In genomic region chr8:123333864-123334263, GRCm38 (mm10) we compare ENCODE assay signal across 8 mouse cellular contexts. TPM values are rescaled to one million over a fixed set of nuclear protein-coding genes. Genes with fewer than 3 reads are reported as not detected.
DNase-seq lines count a peak whose midpoint lies in the region; ATAC-seq and TF ChIP-seq lines count a peak whose summit lies in the region.

No protein-coding gene starts in this region.

- TF ChIP-seq CTCF in ES-Bruce4 (IDR thresholded peaks at IDR 0.05; ENCODE audit: low read depth, low read length) = no peak

- peaks cover 35% of the 10 kb centered on the region for H3K4me1 ChIP-seq in heart, embryonic 10.5 days
- peaks cover 6% of the 10 kb centered on the region for H3K4me1 ChIP-seq in ES-Bruce4 (ENCODE audit: control insufficient read depth, insufficient read depth, low read length)
- H3K4me1 ChIP-seq in forebrain, embryonic 16.5 days (replicated peaks; ENCODE audit: control insufficient read depth, insufficient read depth, low read length) = peaks cover 12% of the 10 kb centered on the region
- H3K4me1 ChIP-seq in midbrain, embryonic 13.5 days (replicated peaks) = peaks cover 35% of the 10 kb centered on the region

- DNase-seq in heart, embryonic 10.5 days (ENCODE audit: low spot score) = no peak
- DNase-seq in heart, postnatal 14 days = no peak
- no peak for DNase-seq in thymus, postnatal 10 days (ENCODE audit: low spot score in 2 of 2)
- DNase-seq in adrenal gland, adult 2 months = no peak
- DNase-seq in embryo, embryonic 10.5 days (ENCODE audit: low spot score) = no peak

- no peak for TF ChIP-seq POLR2A in ES-Bruce4 (IDR thresholded peaks at IDR 0.05; ENCODE audit: insufficient read depth, low read length)

- ATAC-seq in forebrain, embryonic 16.5 days = no peak
- no peak for ATAC-seq in midbrain, embryonic 13.5 days

- no peaks in the 10 kb centered on the region for H3K36me3 ChIP-seq in heart, embryonic 10.5 days
- no peaks in the 10 kb centered on the region for H3K36me3 ChIP-seq in ES-Bruce4 (ENCODE audit: control insufficient read depth, insufficient read depth, low read length, poor library complexity, severe bottlenecking)
- H3K36me3 ChIP-seq in forebrain, embryonic 16.5 days (ENCODE audit: control insufficient read depth, insufficient read depth) = no peaks in the 10 kb centered on the region
- no peaks in the 10 kb centered on the region; the same call in 1 of the 2 replicates for H3K36me3 ChIP-seq in midbrain, embryonic 13.5 days

- no peaks in the 10 kb centered on the region for H3K9me3 ChIP-seq in heart, embryonic 10.5 days
- no peaks in the 10 kb centered on the region for H3K9me3 ChIP-seq in ES-Bruce4 (replicated peaks; ENCODE audit: control insufficient read depth, insufficient read depth, low read length, poor library complexity, severe bottlenecking)
- H3K9me3 ChIP-seq in forebrain, embryonic 16.5 days (ENCODE audit: control insufficient read depth, low read length) = no peaks in the 10 kb centered on the region
- H3K9me3 ChIP-seq in midbrain, embryonic 13.5 days = no peaks in the 10 kb centered on the region

- peak overlapping the region; percentile 79 for H3K4me2 ChIP-seq in forebrain, embryonic 16.5 days (ENCODE audit: low read length)
- peak overlapping the region; percentile 84 for H3K4me2 ChIP-seq in midbrain, embryonic 13.5 days (replicated peaks)

- H3K9ac ChIP-seq in ES-Bruce4 (ENCODE audit: low read depth, poor library complexity, severe bottlenecking) = peak overlapping the region; percentile 73; the same call in 1 of the 2 replicates
- peak overlapping the region; percentile 5 for H3K9ac ChIP-seq in forebrain, embryonic 16.5 days (replicated peaks; ENCODE audit: low read depth, low read length)
- peak overlapping the region; percentile 95 for H3K9ac ChIP-seq in midbrain, embryonic 13.5 days (replicated peaks)

- TF ChIP-seq EP300 in ES-Bruce4 (IDR thresholded peaks at IDR 0.05; ENCODE audit: insufficient read depth, low read depth, low read length) = no peak

- H3K4me3 ChIP-seq in heart, embryonic 10.5 days = peak overlapping the region; percentile 72; the same call in 1 of the 2 replicates
- 0 out of 2 replicates have a peak overlapping the region, but pooled peaks have one; percentile 2 for H3K4me3 ChIP-seq in ES-Bruce4 (ENCODE audit: low read depth, low read length)
- peak overlapping the region; percentile 73 for H3K4me3 ChIP-seq in forebrain, embryonic 16.5 days (replicated peaks; ENCODE audit: low read length)
- H3K4me3 ChIP-seq in midbrain, embryonic 13.5 days (replicated peaks) = peak overlapping the region; percentile 88

- 7% methylated on average over 7 of the region's 7 CpGs for WGBS in heart, embryonic 10.5 days
- 2% methylated on average over 7 of the region's 7 CpGs for WGBS in forebrain, embryonic 16.5 days
- 4% methylated on average over 7 of the region's 7 CpGs for WGBS in midbrain, embryonic 13.5 days

- peak overlapping the region; percentile 67 for H3K27ac ChIP-seq in heart, embryonic 10.5 days
- H3K27ac ChIP-seq in ES-Bruce4 (ENCODE audit: insufficient read depth, low read length) = peak overlapping the region; percentile 71
- H3K27ac ChIP-seq in forebrain, embryonic 16.5 days (ENCODE audit: low read length) = no peak overlapping the region
- peak overlapping the region; percentile 95 for H3K27ac ChIP-seq in midbrain, embryonic 13.5 days

- intact Hi-C loops in heart, postnatal 14 days (cut with DNase I) = no loop called here

- H3K27me3 ChIP-seq in heart, embryonic 10.5 days (ENCODE audit: insufficient read depth, poor library complexity, severe bottlenecking) = peaks cover 25% of the 10 kb centered on the region
- no peaks in the 10 kb centered on the region for H3K27me3 ChIP-seq in ES-Bruce4 (ENCODE audit: control insufficient read depth, insufficient read depth, low read length, poor library complexity, severe bottlenecking)
- no peaks in the 10 kb centered on the region for H3K27me3 ChIP-seq in forebrain, embryonic 16.5 days (replicated peaks; ENCODE audit: control insufficient read depth, insufficient read depth, low read length)
- H3K27me3 ChIP-seq in midbrain, embryonic 13.5 days = no peaks in the 10 kb centered on the region

RNA-seq across cellular contexts. Expression of gene Spire2, which starts 1.4 kb away (rescaled TPM):
- 4.4 TPM in 2 replicates for polyA plus RNA-seq in heart, embryonic 10.5 days (2016; fragmentation: Nextera tagmentation; extraction: Ambion mirVana)
- under 1 TPM; 0.24 to 0.32 TPM for total RNA-seq in heart, postnatal 14 days (2021)
- polyA plus RNA-seq in ES-Bruce4 (2011; ENCODE audit: insufficient read depth, insufficient read length, low read depth, missing spikeins) = 4.2 and 5.0 TPM in 2 replicates
- polyA plus RNA-seq in forebrain, embryonic 16.5 days (2015; fragmentation: Nextera tagmentation; extraction: Ambion mirVana) = 31.8 and 33.4 TPM in 2 replicates
- 31.8 and 38.7 TPM in 2 replicates for polyA plus RNA-seq in midbrain, embryonic 13.5 days (2015; fragmentation: Nextera tagmentation; extraction: Ambion mirVana)
- total RNA-seq in adrenal gland, adult 2 months (2021) = 1 to 10 TPM; 1.4 to 2.6 TPM
- polyA plus RNA-seq in adrenal gland, adult 2 months (2012; rRNA removed) = 0.93 and 3.0 TPM in 2 replicates

RNA-seq across cellular contexts. Expression of gene Fanca, which starts 15.5 kb away (rescaled TPM):
- polyA plus RNA-seq in heart, embryonic 10.5 days (2016; fragmentation: Nextera tagmentation; extraction: Ambion mirVana) = 28.9 and 31.5 TPM in 2 replicates
- 1 to 10 TPM; 2.1 to 5.4 TPM for total RNA-seq in heart, postnatal 14 days (2021)
- polyA plus RNA-seq in ES-Bruce4 (2011; ENCODE audit: insufficient read depth, insufficient read length, low read depth, missing spikeins) = 56.4 and 58.9 TPM in 2 replicates
- polyA plus RNA-seq in forebrain, embryonic 16.5 days (2015; fragmentation: Nextera tagmentation; extraction: Ambion mirVana) = 12.8 and 14.8 TPM in 2 replicates
- 14.0 and 15.2 TPM in 2 replicates for polyA plus RNA-seq in midbrain, embryonic 13.5 days (2015; fragmentation: Nextera tagmentation; extraction: Ambion mirVana)
- 1 to 10 TPM; 3.6 to 7.2 TPM for total RNA-seq in adrenal gland, adult 2 months (2021)
- polyA plus RNA-seq in adrenal gland, adult 2 months (2012; rRNA removed) = 8.1 and 10.2 TPM in 2 replicates

RNA-seq across cellular contexts. Expression of gene Tcf25, which starts 39.7 kb away (rescaled TPM):
- 153 and 172 TPM in 2 replicates for polyA plus RNA-seq in heart, embryonic 10.5 days (2016; fragmentation: Nextera tagmentation; extraction: Ambion mirVana)
- total RNA-seq in heart, postnatal 14 days (2021) = 100 to 1,000 TPM; 136 to 149 TPM
- polyA plus RNA-seq in ES-Bruce4 (2011; ENCODE audit: insufficient read depth, insufficient read length, low read depth, missing spikeins) = 239 TPM in 2 replicates
- 283 and 303 TPM in 2 replicates for polyA plus RNA-seq in forebrain, embryonic 16.5 days (2015; fragmentation: Nextera tagmentation; extraction: Ambion mirVana)
- polyA plus RNA-seq in midbrain, embryonic 13.5 days (2015; fragmentation: Nextera tagmentation; extraction: Ambion mirVana) = 238 and 263 TPM in 2 replicates
- 100 to 1,000 TPM; 230 to 235 TPM for total RNA-seq in adrenal gland, adult 2 months (2021)
- polyA plus RNA-seq in adrenal gland, adult 2 months (2012; rRNA removed) = 151 and 158 TPM in 2 replicates

Comparison
In these comparisons a context has a peak if more than half of its experiments do, and no peak if none do; other contexts are left out.
1. H3K4me3 ChIP-seq: peak in every context shown above with its lines; median percentile 88 in midbrain, embryonic 13.5 days; 73 in forebrain, embryonic 16.5 days; 72 in heart, embryonic 10.5 days; 2 in ES-Bruce4.
2. H3K9ac ChIP-seq: peak in every context shown above with its lines; median percentile 95 in midbrain, embryonic 13.5 days; 73 in ES-Bruce4; 5 in forebrain, embryonic 16.5 days.